In genomic region chr2:181136934-181137333, GRCm38 (mm10) we compare ENCODE assay signal across 9 mouse cellular contexts. TPM values are rescaled to one million over a fixed set of nuclear protein-coding genes. Genes with fewer than 3 reads are reported as not detected.
DNase-seq lines count a peak whose midpoint lies in the region; ATAC-seq lines count a peak whose summit lies in the region.
"Had no signal": no experiment of that assay in that cellular context is flagged by ENCODE, and none has a peak within 500 bp of the region (broad histone marks: within the 10 kb centered on the region; RNA-seq: fewer than 3 reads in every experiment).

No protein-coding gene starts in this region.

- no peaks in the 10 kb centered on the region for H3K36me3 ChIP-seq in liver, embryonic 12.5 days
- H3K36me3 ChIP-seq: neural tube, embryonic 12.5 days had no signal

- no peak overlapping the region for H3K9ac ChIP-seq in liver, embryonic 12.5 days
- H3K9ac ChIP-seq: neural tube, embryonic 12.5 days had no signal

- H3K27me3 ChIP-seq in liver, embryonic 12.5 days (replicated peaks), result peaks cover 58% of the 10 kb centered on the region

- no peak for ATAC-seq in liver, embryonic 12.5 days
- 0 out of 2 replicates have a peak, but pooled peaks have one; percentile 60 for ATAC-seq in common myeloid progenitor, adult 5-6 weeks (replicated peaks; ENCODE audit: low read depth, poor library complexity, severe bottlenecking)
- no peak for ATAC-seq in inflammation-experienced regulatory T-cells, adult 6 months

- WGBS in liver, embryonic 12.5 days (ENCODE audit: insufficient replicate concordance), result 4% methylated on average over 6 of the region's 6 CpGs

- no peak overlapping the region for H3K4me3 ChIP-seq in liver, embryonic 12.5 days
- H3K4me3 ChIP-seq: neural tube, embryonic 12.5 days had no signal

- H3K9me3 ChIP-seq in liver, embryonic 12.5 days (replicated peaks), result no peaks in the 10 kb centered on the region
- H3K9me3 ChIP-seq: neural tube, embryonic 12.5 days had no signal

- no peak overlapping the region for H3K4me2 ChIP-seq in liver, embryonic 12.5 days
- H3K4me2 ChIP-seq: neural tube, embryonic 12.5 days had no signal

- DNase-seq in liver (peak; percentile 44), NIH3T3 (ENCODE audit: low read depth) (peak; percentile 80)
- DNase-seq in mesoderm, embryonic 11.5 days (ENCODE audit: low read depth, low spot score), result peak; percentile 74
- no peak for DNase-seq in frontal cortex, postnatal 14 days (ENCODE audit: low spot score in 2 of 2)
- DNase-seq: gastrocnemius, postnatal 36 days had no signal

- no peaks in the 10 kb centered on the region for H3K4me1 ChIP-seq in liver, embryonic 12.5 days

- H3K27ac ChIP-seq in liver, embryonic 12.5 days, result no peak overlapping the region
- H3K27ac ChIP-seq: neural tube, embryonic 12.5 days had no signal

RNA-seq across cellular contexts. Expression of gene Kcnq2, which starts 1.8 kb away (rescaled TPM):
- 0.08 and 0.26 TPM in 2 replicates for polyA plus RNA-seq in liver, embryonic 12.5 days (2016; fragmentation: Nextera tagmentation; extraction: Ambion mirVana)
- total RNA-seq in common myeloid progenitor, adult 5-6 weeks (2017), result 0.09 TPM in 1 of 2 replicates, not detected in the other
- polyA plus RNA-seq in inflammation-experienced regulatory T-cells, adult 6 months (2017; shearing (Covaris generic)), result under 1 TPM in 1 of 3 experiments, not detected in 2; 0.19 TPM
- total RNA-seq: gastrocnemius, postnatal 36 days had no signal

RNA-seq across cellular contexts. Expression of gene Eef1a2, which starts 19.9 kb away (rescaled TPM):
- polyA plus RNA-seq in liver, embryonic 12.5 days (2016; fragmentation: Nextera tagmentation; extraction: Ambion mirVana), result not detected in 2 replicates
- total RNA-seq in common myeloid progenitor, adult 5-6 weeks (2017), result not detected in 2 replicates
- polyA plus RNA-seq in inflammation-experienced regulatory T-cells, adult 6 months (2017; shearing (Covaris generic)), result not detected

RNA-seq across cellular contexts. Expression of gene Ppdpf, which starts 50.1 kb away (rescaled TPM):
- polyA plus RNA-seq in liver, embryonic 12.5 days (2016; fragmentation: Nextera tagmentation; extraction: Ambion mirVana), result 114 and 115 TPM in 2 replicates
- 70.0 and 92.5 TPM in 2 replicates for total RNA-seq in common myeloid progenitor, adult 5-6 weeks (2017)
- polyA plus RNA-seq in inflammation-experienced regulatory T-cells, adult 6 months (2017; shearing (Covaris generic)), result 100 to 1,000 TPM; 128 to 152 (median 146) TPM

Comparison
In these comparisons a context has a peak if more than half of its experiments do, and no peak if none do; other contexts are left out.
1. DNase-seq: peak in liver (single experiment), NIH3T3 (single experiment) and mesoderm, embryonic 11.5 days (single experiment); none in frontal cortex, postnatal 14 days (0 of 2).